Mouse (Mus musculus): ENCODE measurements around the gene Bcdin3d.

DNA sequence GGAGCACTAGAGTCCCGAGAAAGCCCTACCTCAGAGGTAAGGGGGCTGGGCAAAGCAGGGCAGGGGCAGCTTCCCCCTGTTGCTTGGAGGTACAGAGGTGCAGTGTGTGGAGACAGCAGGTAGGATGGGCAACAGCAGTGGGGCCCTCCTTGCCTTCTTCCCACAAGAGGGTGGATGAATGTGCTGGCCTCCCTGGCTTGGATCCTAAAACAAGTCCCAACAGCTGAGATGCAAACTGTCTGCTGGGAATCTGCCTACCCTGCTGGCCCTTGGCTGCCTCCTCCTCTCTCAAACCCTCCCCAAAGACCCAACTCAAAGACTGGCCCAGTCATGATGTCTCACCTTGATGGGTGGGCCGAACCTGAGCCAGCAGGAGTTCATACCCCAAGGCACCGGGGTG, 19.1 kb downstream of the Bcdin3d start:
- TF ChIP-seq ZNF384 (IDR thresholded peaks at IDR 0.05; ENCODE audit: low read depth, low read length) (no peak), MAFK (IDR thresholded peaks at IDR 0.05; ENCODE audit: insufficient read depth, low read depth, low read length) (no peak)
